Mouse (Mus musculus) embryonic facial prominence, embryonic 14.5 days (tissue): ENCODE results near the gene Ahnak. TPM values are rescaled to one million over a fixed set of nuclear protein-coding genes. Genes with fewer than 3 reads are reported as not detected.

Experiments
- ATAC-seq: fragments of 200-750 bp; cut with Nextera tagmentation; 2 replicates; pipeline ENCODE4 v1.8.0; 2017; ENCODE audit warnings: low read depth, moderate number of reproducible peaks, moderate TSS enrichment
- DNase-seq: peaks from one replicate; pipeline ENCODE4 v3.0.0-alpha.2; 2015; ENCODE audit warnings: low spot score
- H3K27ac ChIP-seq: fragments of 300-500 bp; sonication (generic); replicated peaks from 2 replicates; pipeline ENCODE4 v1.5.1; 2014; ENCODE audit warnings: low read depth, mild to moderate bottlenecking, low read length, moderate library complexity
- H3K27me3 ChIP-seq: fragments of 300-500 bp; sonication (generic); replicated peaks from 2 replicates; pipeline ENCODE4 v1.6.1; 2014; ENCODE audit warnings: low read length; ENCODE audit not compliant: control insufficient read depth, insufficient read depth
- H3K36me3 ChIP-seq: fragments of 300-500 bp; sonication (generic); 2 replicates; pipeline ENCODE4 v1.6.1; 2014; ENCODE audit warnings: low read length, mixed read lengths; ENCODE audit not compliant: control insufficient read depth, insufficient read depth
- H3K4me1 ChIP-seq: fragments of 300-500 bp; sonication (generic); 2 replicates; pipeline ENCODE4 v1.6.1; 2014; ENCODE audit warnings: antibody characterized with exemption, low read length; ENCODE audit not compliant: control insufficient read depth, insufficient read depth
- H3K4me2 ChIP-seq: fragments of 300-500 bp; sonication (generic); 2 replicates; pipeline ENCODE4 v1.6.1; 2014; ENCODE audit warnings: low read depth, mild to moderate bottlenecking, low read length, moderate library complexity, mixed read lengths
- H3K4me3 ChIP-seq: fragments of 300-500 bp; sonication (generic); 2 replicates; pipeline ENCODE4 v1.5.1; 2014; ENCODE audit warnings: low read depth, mild to moderate bottlenecking, low read length
- H3K9ac ChIP-seq: fragments of 300-500 bp; sonication (generic); 2 replicates; pipeline ENCODE4 v1.6.1; 2014; ENCODE audit warnings: low read depth, mild to moderate bottlenecking, low read length, moderate library complexity, mixed read lengths
- H3K9me3 ChIP-seq: fragments of 300-500 bp; sonication (generic); 2 replicates; pipeline ENCODE4 v1.6.1; 2016; ENCODE audit warnings: low read length; ENCODE audit not compliant: control insufficient read depth
- WGBS: fragments of 180-500 bp; shearing (Covaris S2); extraction: QIAGEN DNeasy Blood & Tissue Kit; methylation state at CpG from one replicate; pipeline ENCODE4 v1.1.7; 2014; 5-methylcytosine and 5-hydroxymethylcytosine counted together
- polyA plus RNA-seq: library from polyadenylated mRNA; unstranded; fragments of >200 nt; fragmentation: Nextera tagmentation; extraction: Ambion mirVana; gene quantifications from 2 replicates; pipeline ENCODE4 v1.2.1, GENCODE M21; 2014

The Ahnak gene
- polyA plus RNA-seq, 1 experiment from 2014 or later, result 57.6 TPM

- peak overlapping the region; percentile 97 for H3K4me3 ChIP-seq
- H3K27me3 ChIP-seq, result no peaks in the 10 kb centered on the region
- H3K9me3 ChIP-seq, result no peaks in the 10 kb centered on the region
- 66% methylated on average over 6 of the region's 6 CpGs for WGBS
- peak overlapping the region; percentile 23; the same call in 1 of the 2 replicates for H3K27ac ChIP-seq
- H3K9ac ChIP-seq, result peak overlapping the region; percentile 53
- ATAC-seq (no peak), DNase-seq (no peak)
- H3K4me2 ChIP-seq, result peak overlapping the region; percentile 61
- peaks cover 71% of the 10 kb centered on the region for H3K36me3 ChIP-seq
- H3K4me1 ChIP-seq, result peaks cover 27% of the 10 kb centered on the region; the same call in 1 of the 2 replicates
Measured at GRCm38 (mm10) chr19:8945251-8945650, 43.8 kb upstream of the Ahnak start.

GRCm38 (mm10) chr19:8946929-8947328 lies 42.2 kb upstream of the Ahnak start:
- Histone ChIP-seq H3K36me3 (peaks cover 84% of the 10 kb centered on the region), H3K4me1 (peaks cover 20% of the 10 kb centered on the region; the same call in 1 of the 2 replicates), H3K27ac (no peak overlapping the region), H3K9ac (no peak overlapping the region), H3K9me3 (no peaks in the 10 kb centered on the region), H3K4me3 (no peak overlapping the region), H3K4me2 (no peak overlapping the region), H3K27me3 (no peaks in the 10 kb centered on the region)
- WGBS, result 83% methylated on average over 7 of the region's 7 CpGs
- ATAC-seq (no peak), DNase-seq (no peak)

- DNase-seq (no peak), ATAC-seq (no peak)
- H3K36me3 ChIP-seq, result peaks cover 74% of the 10 kb centered on the region
- no peak overlapping the region for H3K4me2 ChIP-seq
- no peak overlapping the region for H3K9ac ChIP-seq
- H3K4me1 ChIP-seq, result no peaks in the 10 kb centered on the region; the same call in 1 of the 2 replicates
- H3K4me3 ChIP-seq, result no peak overlapping the region
- no peaks in the 10 kb centered on the region for H3K27me3 ChIP-seq
- H3K9me3 ChIP-seq, result no peaks in the 10 kb centered on the region
- H3K27ac ChIP-seq, result no peak overlapping the region
- 90% methylated on average over 5 of the region's 5 CpGs for WGBS
Measured at GRCm38 (mm10) chr19:8950190-8950589, 38.9 kb upstream of the Ahnak start.

- WGBS, result 89% methylated on average over 9 of the region's 9 CpGs
- no peak for ATAC-seq
- Histone ChIP-seq H3K9ac (0 out of 2 replicates have a peak overlapping the region, but pooled peaks have one; percentile 46), H3K9me3 (no peaks in the 10 kb centered on the region), H3K4me1 (no peaks in the 10 kb centered on the region; the same call in 1 of the 2 replicates), H3K4me2 (no peak overlapping the region), H3K27me3 (no peaks in the 10 kb centered on the region), H3K27ac (no peak overlapping the region), H3K4me3 (no peak overlapping the region), H3K36me3 (peaks cover 75% of the 10 kb centered on the region)
- DNase-seq, result no peak
Measured at GRCm38 (mm10) chr19:8952241-8952640, 36.8 kb upstream of the Ahnak start.

- H3K4me1 ChIP-seq, result no peaks in the 10 kb centered on the region; the same call in 1 of the 2 replicates
- H3K27me3 ChIP-seq, result no peaks in the 10 kb centered on the region
- H3K4me2 ChIP-seq, result peak within 1 kb of the TSS; percentile 84
- peak; percentile 97 for ATAC-seq
- H3K9ac ChIP-seq, result peak within 1 kb of the TSS; percentile 73
- H3K9me3 ChIP-seq, result no peaks in the 10 kb centered on the region
- DNase-seq, result peak; percentile 99
- WGBS, result 3% methylated on average over 46 of the region's 46 CpGs
- peaks cover 72% of the 10 kb centered on the region for H3K36me3 ChIP-seq
- peak within 1 kb of the TSS; percentile 70 for H3K4me3 ChIP-seq
- peak within 1 kb of the TSS; percentile 76 for H3K27ac ChIP-seq
Measured at GRCm38 (mm10) chr19:8953135-8954039, 35.7 kb upstream of the Ahnak start, which contains the start of gene Tut1. Gene Tut1 (plus strand): TSS chr19:8953847.

GRCm38 (mm10) chr19:8954171-8954570 lies 34.9 kb upstream of the Ahnak start:
- Histone ChIP-seq H3K4me2 (peak overlapping the region; percentile 84), H3K9ac (peak overlapping the region; percentile 73), H3K9me3 (no peaks in the 10 kb centered on the region), H3K27ac (peak overlapping the region; percentile 69), H3K36me3 (peaks cover 71% of the 10 kb centered on the region), H3K4me1 (no peaks in the 10 kb centered on the region; the same call in 1 of the 2 replicates), H3K27me3 (no peaks in the 10 kb centered on the region), H3K4me3 (peak overlapping the region; percentile 70)
- ATAC-seq (no peak), DNase-seq (no peak)
- 4% methylated on average over 9 of the region's 9 CpGs for WGBS

GRCm38 (mm10) chr19:8962256-8962655 lies 26.8 kb upstream of the Ahnak start:
- Histone ChIP-seq H3K9me3 (no peaks in the 10 kb centered on the region), H3K36me3 (peaks cover 84% of the 10 kb centered on the region), H3K27ac (no peak overlapping the region), H3K4me2 (no peak overlapping the region), H3K4me1 (0 out of 2 replicates have a peak, but pooled peaks cover 5% of the 10 kb centered on the region), H3K27me3 (no peaks in the 10 kb centered on the region), H3K4me3 (no peak overlapping the region), H3K9ac (no peak overlapping the region)
- 83% methylated on average over 2 of the region's 2 CpGs for WGBS
- DNase-seq (no peak), ATAC-seq (no peak)

GRCm38 (mm10) chr19:8965075-8965474 lies 24.0 kb upstream of the Ahnak start:
- no peaks in the 10 kb centered on the region for H3K27me3 ChIP-seq
- WGBS, result 88% methylated on average over 11 of the region's 11 CpGs
- H3K4me2 ChIP-seq, result no peak overlapping the region
- ATAC-seq, result no peak
- no peak overlapping the region for H3K4me3 ChIP-seq
- peak overlapping the region; percentile 98; the same call in 1 of the 2 replicates for H3K27ac ChIP-seq
- H3K36me3 ChIP-seq, result peaks cover 76% of the 10 kb centered on the region
- peaks cover 10% of the 10 kb centered on the region; the same call in 1 of the 2 replicates for H3K4me1 ChIP-seq
- H3K9ac ChIP-seq, result peak overlapping the region; percentile 76; the same call in 1 of the 2 replicates
- DNase-seq, result no peak
- H3K9me3 ChIP-seq, result no peaks in the 10 kb centered on the region
